Mouse (Mus musculus) thymus, postnatal 10 days (tissue): ENCODE results near the gene Rpl13a.

Source experiments
- DNase-seq, 2 experiments: peaks; one replicate each; pipeline ENCODE4 v3.0.0; 2021; ENCODE audit warnings: low spot score in 2 of 2

Rpl13a gene

GRCm38 (mm10) chr7:45128624-45129246 lies at the start of gene Rpl13a:
Gene Rpl13a, minus strand, starts transcription at chr7:45128761.
- peak; percentile 96 to 98 for DNase-seq

GRCm38 (mm10) chr7:45176356-45176755 lies 47.8 kb upstream of the Rpl13a start:
- DNase-seq: no peak

GRCm38 (mm10) chr7:45175929-45176328 lies 47.4 kb upstream of the Rpl13a start:
- no peak for DNase-seq

- DNase-seq: no peak
Observed at GRCm38 (mm10) chr7:45175398-45175797, 46.8 kb upstream of the Rpl13a start.

- no peak for DNase-seq
Observed at GRCm38 (mm10) chr7:45174567-45175280, 46.2 kb upstream of the Rpl13a start.

- peak in 1 of 2 experiments; percentile 30 for DNase-seq
Observed at GRCm38 (mm10) chr7:45173772-45174171, 45.2 kb upstream of the Rpl13a start.

- peak in 1 of 2 experiments; percentile 54 for DNase-seq
Observed at GRCm38 (mm10) chr7:45172974-45173373, 44.4 kb upstream of the Rpl13a start.

GRCm38 (mm10) chr7:45169495-45169894 lies 40.9 kb upstream of the Rpl13a start:
- no peak for DNase-seq

- no peak for DNase-seq
Observed at GRCm38 (mm10) chr7:45168656-45169055, 40.1 kb upstream of the Rpl13a start.

GRCm38 (mm10) chr7:45167761-45168445 lies 39.3 kb upstream of the Rpl13a start:
- no peak for DNase-seq

- DNase-seq: no peak
Observed at GRCm38 (mm10) chr7:45166950-45167401, 38.4 kb upstream of the Rpl13a start.

GRCm38 (mm10) chr7:45165701-45166100 lies 37.1 kb upstream of the Rpl13a start:
- DNase-seq: no peak

GRCm38 (mm10) chr7:45164833-45165232 lies 36.3 kb upstream of the Rpl13a start:
- no peak for DNase-seq

GRCm38 (mm10) chr7:45163735-45164490 lies 35.4 kb upstream of the Rpl13a start, which contains the start of gene Slc17a7:
Gene Slc17a7, plus strand, starts transcription at chr7:45163949.
- DNase-seq: no peak

- DNase-seq: no peak
Observed at GRCm38 (mm10) chr7:45162996-45163615, 34.5 kb upstream of the Rpl13a start.

- DNase-seq: no peak
Observed at GRCm38 (mm10) chr7:45162551-45162950, 34.0 kb upstream of the Rpl13a start.

GRCm38 (mm10) chr7:45161612-45162473 lies 33.3 kb upstream of the Rpl13a start:
- peak; percentile 87 to 95 for DNase-seq

GRCm38 (mm10) chr7:45160866-45161265 lies 32.3 kb upstream of the Rpl13a start:
- no peak for DNase-seq

- DNase-seq: no peak
Observed at GRCm38 (mm10) chr7:45160316-45160800, 31.8 kb upstream of the Rpl13a start.

GRCm38 (mm10) chr7:45158991-45159390 lies 30.4 kb upstream of the Rpl13a start:
- DNase-seq: no peak
